Mouse (Mus musculus) forebrain, embryonic 11.5 days (tissue): ENCODE measurements around the gene Hspb3. TPM values are rescaled to one million over a fixed set of nuclear protein-coding genes. Genes with fewer than 3 reads are reported as not detected.
A peak's percentile ranks its signal among the peaks of the same experiment; 100 is the strongest.

Source experiments
- ATAC-seq: fragments of 200-750 bp; cut with Nextera tagmentation; replicated peaks from 2 replicates; pipeline ENCODE4 v1.8.0; 2017; ENCODE audit warnings: moderate TSS enrichment; ENCODE audit not compliant: low FRiP score
- DNase-seq: peaks from one replicate; pipeline ENCODE4 v3.0.0-alpha.2; 2017; ENCODE audit warnings: low spot score
- H3K27ac ChIP-seq: fragments of 300-500 bp; sonication (generic); 2 replicates; pipeline ENCODE4 v1.5.1; 2014; ENCODE audit warnings: low read depth, low read length
- H3K27me3 ChIP-seq: fragments of 300-500 bp; sonication (generic); 2 replicates; pipeline ENCODE4 v1.6.1; 2014; ENCODE audit warnings: mild to moderate bottlenecking, low read length, mixed read lengths; ENCODE audit not compliant: control insufficient read depth, insufficient read depth
- H3K36me3 ChIP-seq: fragments of 300-500 bp; sonication (generic); 2 replicates; pipeline ENCODE4 v1.6.1; 2014; ENCODE audit warnings: mild to moderate bottlenecking, low read length, moderate library complexity, mixed read lengths; ENCODE audit not compliant: control insufficient read depth, insufficient read depth
- H3K4me1 ChIP-seq: fragments of 300-500 bp; sonication (generic); replicated peaks from 2 replicates; pipeline ENCODE4 v1.6.1; 2014; ENCODE audit warnings: low read length, mixed read lengths; ENCODE audit not compliant: control insufficient read depth, insufficient read depth
- H3K4me2 ChIP-seq: fragments of 300-500 bp; sonication (generic); 2 replicates; pipeline ENCODE4 v1.6.1; 2014; ENCODE audit warnings: low read depth, mild to moderate bottlenecking, low read length, moderate library complexity, mixed read lengths; ENCODE audit not compliant: severe bottlenecking
- H3K4me3 ChIP-seq: fragments of 300-500 bp; sonication (generic); 2 replicates; pipeline ENCODE4 v1.5.1; 2014; ENCODE audit warnings: low read depth, low read length
- H3K9ac ChIP-seq: fragments of 300-500 bp; sonication (generic); 2 replicates; pipeline ENCODE4 v1.6.1; 2014; ENCODE audit warnings: low read length
- H3K9me3 ChIP-seq: fragments of 300-500 bp; sonication (generic); 2 replicates; pipeline ENCODE4 v1.6.1; 2016; ENCODE audit warnings: low read length, mixed read lengths; ENCODE audit not compliant: control insufficient read depth
- WGBS: fragments of 180-500 bp; shearing (Covaris S2); extraction: QIAGEN DNeasy Blood & Tissue Kit; methylation state at CpG from one replicate; pipeline ENCODE4 v1.1.7; 2014; 5-methylcytosine and 5-hydroxymethylcytosine counted together
- polyA plus RNA-seq: library from polyadenylated mRNA; unstranded; fragments of >200 nt; fragmentation: Nextera tagmentation; extraction: Ambion mirVana; gene quantifications from 2 replicates; pipeline ENCODE4 v1.2.1, GENCODE M21; 2014

Gene Hspb3
- polyA plus RNA-seq, 1 experiment from 2014 or later: not detected

DNA sequence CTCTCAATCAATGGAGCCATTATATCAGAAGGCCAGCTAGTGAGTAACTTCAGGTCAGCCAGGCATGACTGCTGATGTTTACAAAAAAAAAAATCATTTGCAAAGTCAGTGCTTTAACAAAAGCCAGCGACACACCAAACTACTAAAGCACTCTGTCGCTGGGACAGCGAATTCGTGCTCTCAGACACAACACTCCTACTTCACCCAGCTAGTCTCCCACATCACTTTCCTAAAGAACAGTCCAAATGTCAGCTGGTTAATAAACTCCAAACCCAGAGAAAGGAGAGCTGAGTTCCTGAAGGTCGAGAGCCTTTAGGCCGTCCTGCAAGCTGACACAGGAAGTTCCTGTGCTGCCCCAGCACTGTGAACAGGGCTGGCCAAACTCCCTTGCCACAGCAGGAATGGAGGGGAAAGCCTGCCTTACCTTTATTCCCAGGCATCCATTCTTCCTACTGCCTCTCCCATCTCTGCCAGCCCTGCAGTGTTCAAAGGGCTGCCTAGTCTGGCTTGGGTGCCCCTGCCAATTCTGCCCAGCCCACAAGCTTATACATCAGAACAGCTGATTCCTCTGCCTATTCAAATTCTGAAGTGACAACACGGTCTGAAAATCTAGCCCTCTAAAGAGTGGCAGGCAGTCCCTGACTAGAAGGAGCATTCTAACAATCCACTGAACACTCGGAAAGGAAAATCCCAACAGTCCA lies 47.4 kb downstream of the Hspb3 start:
- Histone ChIP-seq H3K27ac (no peak overlapping the region), H3K4me3 (peak overlapping the region; percentile 78), H3K36me3 (no peaks in the 10 kb centered on the region)

DNA sequence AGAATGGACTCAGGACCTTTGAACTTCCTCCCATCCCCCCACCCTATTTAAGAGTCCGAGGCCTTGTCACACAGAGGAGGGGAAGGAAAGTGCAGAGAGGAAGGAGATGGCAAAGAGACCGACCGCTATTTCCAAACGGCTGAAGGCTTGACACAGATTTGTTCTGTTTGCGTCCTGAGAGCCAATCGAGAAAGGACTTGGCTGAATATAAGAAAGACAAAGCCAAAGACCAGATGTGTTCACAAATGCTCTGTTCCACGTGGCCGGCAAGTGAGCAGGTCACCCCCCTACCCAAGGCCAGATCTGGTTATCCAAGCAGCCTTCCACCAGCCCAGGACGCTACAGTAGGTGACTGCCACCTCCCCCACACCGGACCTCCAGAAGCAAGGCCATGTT lies 47.9 kb downstream of the Hspb3 start:
- Histone ChIP-seq H3K4me3 (peak overlapping the region; percentile 78), H3K9me3 (no peaks in the 10 kb centered on the region), H3K36me3 (no peaks in the 10 kb centered on the region), H3K4me2 (peak overlapping the region; percentile 93), H3K27me3 (no peaks in the 10 kb centered on the region), H3K9ac (peak overlapping the region; percentile 40), H3K27ac (no peak overlapping the region), H3K4me1 (peaks cover 30% of the 10 kb centered on the region)
- DNase-seq: no peak
- WGBS: 2% methylated on average over 10 of the region's 10 CpGs
- no peak for ATAC-seq

More for the DNA sequence above, 47.4 kb downstream of the Hspb3 start:
- 18% methylated on average over 8 of the region's 8 CpGs for WGBS
- Histone ChIP-seq H3K9me3 (no peaks in the 10 kb centered on the region), H3K27me3 (no peaks in the 10 kb centered on the region), H3K4me1 (peaks cover 27% of the 10 kb centered on the region), H3K9ac (peak overlapping the region; percentile 40), H3K4me2 (peak overlapping the region; percentile 93)
- ATAC-seq: no peak
- no peak for DNase-seq

DNA sequence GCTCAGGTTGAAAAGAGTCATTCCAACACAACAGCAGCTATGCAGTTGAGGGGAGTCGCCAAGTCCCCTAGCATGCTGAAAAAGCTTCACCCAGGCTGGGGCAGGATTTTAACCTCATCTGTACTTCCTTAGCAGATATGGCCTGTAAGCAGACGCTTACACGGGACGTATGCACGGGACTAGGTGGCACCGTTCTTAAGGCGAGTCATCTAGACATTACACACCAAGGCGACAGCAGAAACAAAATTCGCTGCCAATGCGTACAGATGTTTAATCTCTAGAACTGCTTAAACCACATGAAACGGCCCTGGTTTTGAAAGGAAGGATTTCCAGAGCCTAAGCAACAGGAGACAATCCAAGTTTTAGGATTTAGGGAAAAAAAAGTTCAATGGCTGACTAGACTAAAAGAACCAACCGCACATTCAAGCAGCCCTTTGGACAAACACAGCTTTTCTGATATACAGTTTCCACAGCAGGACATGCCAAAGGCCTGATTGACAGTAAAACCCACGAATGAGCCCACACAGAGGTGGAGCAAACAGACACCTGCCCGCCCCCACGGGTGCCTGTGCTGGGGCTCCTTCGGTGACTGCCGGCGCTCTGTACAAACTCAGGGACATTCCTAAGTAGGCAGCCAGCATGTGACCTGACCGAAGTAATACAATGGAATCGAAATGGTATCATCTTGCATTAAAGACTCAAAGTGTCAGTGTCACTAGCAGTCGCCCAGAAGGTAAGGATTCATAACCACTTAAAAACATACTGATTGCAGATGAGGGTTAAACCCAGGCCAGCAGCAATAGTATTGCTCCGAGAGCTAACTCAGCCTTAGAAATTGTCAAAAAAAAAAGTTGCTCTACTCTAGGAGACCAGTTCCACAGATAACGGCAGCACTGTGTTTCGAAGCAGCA lies 48.6 kb downstream of the Hspb3 start:
- Histone ChIP-seq H3K27ac (no peak overlapping the region), H3K36me3 (no peaks in the 10 kb centered on the region), H3K4me3 (peak overlapping the region; percentile 78), H3K9me3 (no peaks in the 10 kb centered on the region), H3K27me3 (no peaks in the 10 kb centered on the region), H3K4me2 (peak overlapping the region; percentile 93), H3K4me1 (peaks cover 30% of the 10 kb centered on the region), H3K9ac (peak overlapping the region; percentile 40)
- peak; percentile 32 for ATAC-seq
- 21% methylated on average over 24 of the region's 24 CpGs for WGBS
- peak; percentile 85 for DNase-seq

DNA sequence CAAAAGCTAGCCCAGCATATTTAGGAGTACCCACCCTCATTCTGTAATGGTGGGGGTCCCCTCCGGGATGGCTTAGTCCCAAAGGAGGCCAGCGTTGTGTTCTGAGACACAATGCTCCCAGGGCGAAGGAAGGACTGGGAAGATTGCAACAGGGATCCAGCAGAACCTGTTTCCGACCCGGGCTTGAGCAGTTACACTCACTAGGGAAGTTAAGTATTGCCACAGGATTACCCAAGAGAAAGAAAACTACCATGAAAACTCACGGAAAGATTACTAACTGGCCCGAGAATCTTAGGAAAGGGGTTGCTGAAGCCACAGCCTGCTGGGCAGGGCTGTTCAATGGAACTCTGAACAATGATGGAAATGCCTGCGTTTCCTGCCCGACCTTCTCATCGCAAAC lies 49.6 kb downstream of the Hspb3 start:
- DNase-seq (no peak), ATAC-seq (no peak)
- peak overlapping the region; percentile 93 for H3K4me2 ChIP-seq
- H3K9ac ChIP-seq: peak overlapping the region; percentile 7; the same call in 1 of the 2 replicates
- H3K36me3 ChIP-seq: no peaks in the 10 kb centered on the region
- H3K27me3 ChIP-seq: no peaks in the 10 kb centered on the region
- H3K9me3 ChIP-seq: no peaks in the 10 kb centered on the region
- peak overlapping the region; percentile 3; the same call in 1 of the 2 replicates for H3K4me3 ChIP-seq
- H3K27ac ChIP-seq: no peak overlapping the region
- H3K4me1 ChIP-seq: peaks cover 30% of the 10 kb centered on the region
- WGBS: 49% methylated on average over 10 of the region's 10 CpGs

DNA sequence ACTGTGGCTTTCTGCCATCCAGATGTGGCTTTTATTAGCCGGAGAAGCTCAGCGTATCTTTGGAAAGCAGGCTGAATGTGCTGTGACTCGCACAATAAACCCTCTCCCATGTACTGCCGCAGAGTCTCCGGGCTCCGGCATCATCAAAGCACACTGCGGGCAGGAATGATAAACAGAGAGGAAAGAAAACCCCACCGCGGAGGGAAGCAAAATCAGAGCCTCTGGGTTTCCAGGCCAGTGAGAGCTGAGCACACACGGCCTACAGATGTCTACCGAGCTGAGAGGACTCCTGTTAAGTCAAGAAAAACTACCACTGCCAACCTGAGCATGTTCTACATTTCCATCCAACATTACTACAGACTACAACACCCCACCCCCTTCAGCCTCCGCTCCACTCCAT lies 50.1 kb downstream of the Hspb3 start:
- ATAC-seq (no peak), DNase-seq (no peak)
- Histone ChIP-seq H3K4me3 (peak overlapping the region; percentile 3; the same call in 1 of the 2 replicates), H3K9me3 (no peaks in the 10 kb centered on the region), H3K27me3 (no peaks in the 10 kb centered on the region), H3K27ac (no peak overlapping the region), H3K4me1 (peaks cover 30% of the 10 kb centered on the region), H3K36me3 (no peaks in the 10 kb centered on the region), H3K4me2 (peak overlapping the region; percentile 93; the same call in 1 of the 2 replicates), H3K9ac (0 out of 2 replicates have a peak overlapping the region, but pooled peaks have one; percentile 29)
- 40% methylated on average over 12 of the region's 12 CpGs for WGBS

Other genes with a start within 250 kb of the Hspb3 start
- gene Snx18, start 45.1 kb downstream of the Hspb3 start, polyA plus RNA-seq: 18.7 and 21.1 TPM in 2 replicates
- 14.6 and 15.2 TPM in 2 replicates for gene Arl15, start 130.8 kb upstream of the Hspb3 start, polyA plus RNA-seq